Mouse (Mus musculus): Measurements from ENCODE around the gene Tex46. TPM values are rescaled to one million over a fixed set of nuclear protein-coding genes. Genes with fewer than 3 reads are reported as not detected.
A peak's percentile ranks its signal among the peaks of the same experiment; 100 is the strongest.

Gene Tex46
- not detected in 2 replicates for polyA plus RNA-seq (2012; rRNA removed)

DNA sequence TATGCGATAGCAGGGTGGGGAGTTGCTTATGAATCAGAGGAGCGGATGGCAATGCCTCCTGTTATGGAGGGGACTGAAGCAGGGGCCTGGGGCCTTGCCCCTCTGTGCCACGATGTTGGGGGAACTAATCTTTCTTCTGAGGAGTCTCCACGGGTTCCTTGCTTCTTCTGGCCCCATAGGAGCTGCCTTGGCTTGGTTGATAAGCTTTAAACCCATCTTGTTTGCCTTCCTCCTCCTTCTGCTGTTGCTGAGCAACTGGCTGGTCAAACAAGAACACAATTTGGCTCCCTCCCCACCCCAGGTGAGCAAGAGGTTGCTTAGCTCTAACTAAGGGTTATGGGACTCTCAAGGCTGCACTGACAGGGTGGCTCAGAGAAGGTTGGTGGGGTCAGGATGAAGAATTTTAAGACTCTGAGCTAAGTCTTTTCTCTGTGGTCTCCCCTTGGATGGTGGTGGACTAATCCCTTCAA is at the start of gene Tex46:
TSS of gene Tex46 (plus strand) at position 51 of the 470 bp plus-strand sequence.
- no peak for DNase-seq (ENCODE audit: low spot score)

DNA sequence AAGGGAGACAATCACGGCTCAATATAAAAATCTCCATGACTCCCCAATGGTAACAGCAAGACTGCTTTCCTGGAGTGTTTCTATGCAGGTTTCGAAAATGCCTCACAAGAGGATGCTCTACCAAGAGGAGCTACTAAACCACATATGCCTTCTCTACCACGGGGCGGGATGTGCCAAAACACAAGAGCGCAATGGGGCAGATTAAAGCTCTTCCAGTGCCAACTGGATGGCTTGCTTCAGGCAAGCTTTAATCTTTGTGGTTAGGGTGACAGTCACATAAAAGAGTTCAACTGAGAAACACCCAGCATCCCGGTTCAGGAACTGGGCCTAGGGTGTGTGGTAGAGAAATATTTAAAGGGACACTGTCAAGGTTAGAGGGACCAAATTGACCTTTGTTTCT is 47.5 kb upstream of the Tex46 start:
- DNase-seq (ENCODE audit: low spot score) = no peak

DNA sequence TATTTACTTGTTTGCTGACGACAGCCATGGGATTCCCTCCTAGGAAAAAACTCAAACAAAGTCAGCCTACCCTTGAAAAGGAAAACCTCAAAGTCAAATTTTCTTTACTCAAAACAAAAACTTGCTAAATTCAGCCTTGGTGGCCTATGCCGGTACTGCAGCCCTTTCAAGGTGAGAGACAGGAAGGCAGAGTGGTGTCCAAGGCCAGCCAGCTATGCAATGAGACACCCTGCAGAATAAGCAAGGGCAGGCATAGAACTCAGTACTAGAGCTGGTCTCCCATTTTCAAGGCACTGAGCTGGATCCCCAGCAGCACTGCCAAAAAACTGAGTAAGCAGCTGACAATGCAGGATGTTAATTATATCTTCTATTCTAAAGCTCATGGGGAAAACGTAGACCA is 41.6 kb upstream of the Tex46 start:
- DNase-seq (ENCODE audit: low spot score) = no peak

DNA sequence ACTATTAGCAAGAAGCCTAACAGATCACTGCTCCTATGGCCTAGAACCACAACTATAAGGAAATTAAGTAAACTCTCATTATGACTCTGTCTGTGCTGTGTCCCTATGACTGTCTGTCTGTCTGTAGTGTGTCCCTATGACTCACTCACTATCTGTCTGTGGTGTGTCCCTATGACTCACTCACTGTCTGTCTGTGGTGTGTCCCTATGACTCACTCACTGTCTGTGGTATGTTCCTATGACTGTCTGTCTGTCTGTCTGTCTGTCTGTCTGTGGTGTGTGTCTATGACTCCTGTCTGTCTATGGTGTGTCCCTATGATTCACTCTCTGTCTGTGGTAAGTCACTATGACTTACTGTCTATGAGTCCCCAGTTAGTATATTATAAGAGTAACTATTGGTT is 40.2 kb upstream of the Tex46 start:
- DNase-seq (ENCODE audit: low spot score) = no peak

DNA sequence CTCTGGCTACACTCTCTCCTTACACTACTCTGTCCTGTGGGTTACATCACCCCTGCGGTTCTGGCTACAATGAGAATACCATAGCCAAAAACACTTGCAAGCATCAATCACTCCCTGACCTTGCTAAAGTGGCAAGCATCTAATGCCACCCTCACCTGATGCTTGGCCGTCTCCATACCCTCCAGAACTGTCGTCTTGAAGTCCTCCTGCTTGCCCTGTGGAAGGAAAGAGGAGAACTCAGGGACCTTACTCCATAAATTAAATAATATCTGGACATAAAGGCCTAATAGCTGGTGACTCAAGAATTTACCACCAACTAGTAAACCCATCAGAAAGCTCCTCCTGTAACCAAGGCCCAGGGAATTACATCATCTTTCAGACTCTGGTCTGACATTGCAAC is 28.4 kb upstream of the Tex46 start:
- DNase-seq (ENCODE audit: low spot score) = no peak

DNA sequence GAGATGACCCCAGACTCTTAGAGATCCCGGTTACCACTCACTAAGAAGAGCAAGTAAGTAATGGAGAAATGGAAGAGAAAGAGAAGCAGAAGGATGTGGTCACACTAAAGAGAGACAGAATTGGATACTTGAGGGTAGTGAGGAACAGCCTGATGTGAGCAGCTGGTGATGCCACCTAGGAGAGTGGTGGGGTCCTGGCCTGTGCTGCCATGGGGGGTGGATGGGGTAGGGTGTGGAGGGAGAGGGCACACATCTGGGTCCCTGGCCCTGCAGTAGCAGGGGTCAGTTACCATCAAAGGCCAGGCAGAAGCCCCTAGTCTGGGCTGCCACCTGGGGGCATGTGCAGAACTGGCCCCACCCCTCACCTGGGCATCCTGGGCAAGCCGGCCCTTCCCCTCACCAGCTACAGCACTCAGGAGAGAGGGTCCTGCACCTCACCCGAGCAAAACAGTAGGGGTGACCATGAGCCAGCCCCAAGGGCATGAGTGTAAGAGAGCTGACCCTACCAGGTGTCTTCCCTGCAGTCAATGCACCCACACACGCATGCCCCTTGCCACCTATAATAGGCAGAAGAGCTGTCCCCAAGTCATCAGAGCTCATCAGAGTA is 22.9 kb upstream of the Tex46 start:
- no peak for DNase-seq (ENCODE audit: low spot score)

DNA sequence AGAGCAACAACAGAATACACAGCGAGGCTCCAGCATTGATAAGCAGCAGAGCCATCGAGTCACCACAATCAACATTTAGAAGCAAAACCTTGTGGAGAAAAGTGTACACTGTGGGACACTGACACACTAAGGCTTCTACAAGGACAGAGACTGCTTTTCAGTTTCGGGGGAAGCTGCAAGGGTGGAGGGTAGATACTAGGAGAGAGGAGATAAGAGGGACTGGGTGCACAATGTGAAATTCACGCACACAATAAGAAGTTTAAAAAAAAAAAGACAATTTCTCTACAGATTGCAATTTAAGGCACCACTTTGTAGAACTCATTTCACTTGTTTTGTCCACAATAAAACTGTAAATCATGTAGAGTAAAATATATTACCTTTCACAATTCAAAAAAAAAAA is 22.2 kb upstream of the Tex46 start:
- no peak for DNase-seq (ENCODE audit: low spot score)

DNA sequence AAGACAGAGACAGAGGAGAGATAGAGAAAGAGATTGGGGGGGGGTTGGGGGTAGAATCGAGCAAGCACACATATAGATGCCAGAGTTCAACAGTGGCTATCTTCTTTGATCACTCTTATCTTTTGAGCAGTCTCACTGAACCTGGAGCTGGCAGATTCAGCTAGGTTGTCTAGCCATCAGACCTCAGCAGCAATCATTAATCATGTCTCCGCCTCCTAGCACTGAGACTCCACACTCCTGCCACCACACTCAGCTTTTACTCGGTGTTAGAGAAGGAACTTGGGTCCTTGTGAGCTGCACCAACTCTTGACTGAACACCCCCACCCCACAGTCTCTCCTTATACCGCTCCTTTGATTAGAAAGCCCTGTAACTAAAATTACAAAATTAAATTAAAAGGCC is 18.1 kb upstream of the Tex46 start:
- no peak for DNase-seq (ENCODE audit: low spot score)

DNA sequence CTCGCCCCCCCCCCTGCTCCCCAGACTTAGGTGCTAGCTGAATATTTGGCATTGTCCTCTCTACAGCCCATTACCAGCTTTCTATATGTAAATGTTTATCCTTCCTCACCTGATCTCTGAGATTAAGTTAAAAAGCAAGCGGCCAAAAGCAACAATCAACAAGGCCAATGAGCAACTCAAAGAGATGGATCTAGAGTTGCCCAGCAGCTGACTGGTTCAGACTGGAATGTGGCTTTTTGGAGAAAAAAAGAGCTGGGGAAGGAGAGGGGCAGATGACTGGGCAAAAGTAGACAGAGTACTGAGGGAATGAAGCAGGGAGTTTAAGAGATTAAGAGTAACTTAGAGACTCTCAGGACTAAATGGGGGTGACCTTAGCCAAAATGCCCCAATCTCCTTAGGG is 16.2 kb upstream of the Tex46 start:
- DNase-seq (ENCODE audit: low spot score) = no peak

DNA sequence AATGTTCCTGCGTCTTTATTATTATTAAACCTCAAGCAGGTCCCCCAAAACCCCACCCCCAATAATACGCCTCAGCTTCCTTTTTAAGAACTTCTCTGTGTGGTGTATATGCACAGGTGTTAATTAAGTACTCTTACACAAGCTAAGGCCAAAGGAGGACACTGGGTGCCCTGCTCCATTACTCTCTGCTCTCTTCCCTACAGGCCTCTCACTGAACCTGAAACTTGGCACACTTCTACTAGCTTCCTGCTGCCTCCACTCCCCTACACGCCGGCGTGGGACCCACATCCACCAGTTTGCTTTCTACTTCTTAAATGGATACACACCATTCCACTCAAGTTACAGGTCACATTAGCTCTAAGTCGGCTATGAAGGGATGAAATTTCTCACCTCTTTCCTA is 15.0 kb upstream of the Tex46 start:
- no peak for DNase-seq (ENCODE audit: low spot score)

DNA sequence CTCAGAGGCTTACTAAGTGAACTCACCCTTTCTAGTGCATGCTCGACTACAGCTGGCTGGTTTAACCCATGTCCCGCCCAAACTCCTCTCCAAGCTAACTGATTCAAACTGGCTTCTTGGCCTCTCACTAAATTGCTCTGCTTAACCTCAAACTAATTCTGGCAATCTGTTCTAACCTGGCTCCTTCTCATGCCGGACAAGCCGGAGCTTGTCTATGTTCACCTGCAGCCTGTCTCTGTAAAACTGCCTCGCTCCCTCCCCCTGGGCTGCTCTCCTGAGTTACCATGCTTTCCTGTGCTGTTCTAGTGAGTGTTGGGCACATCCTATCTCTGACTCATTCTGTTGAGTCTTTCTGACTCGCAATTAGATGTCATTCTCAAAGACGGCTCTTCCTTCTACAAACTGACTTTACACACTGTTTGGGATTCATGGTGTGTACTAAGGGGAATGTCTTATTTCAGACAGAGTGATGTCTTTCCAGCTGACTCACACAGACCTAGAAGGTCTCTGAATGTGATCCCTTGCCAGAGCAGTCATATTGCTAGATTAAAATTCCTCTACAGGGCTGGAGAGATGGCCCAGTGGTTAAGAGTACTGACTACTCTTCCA is 11.9 kb upstream of the Tex46 start:
- DNase-seq (ENCODE audit: low spot score) = no peak

DNA sequence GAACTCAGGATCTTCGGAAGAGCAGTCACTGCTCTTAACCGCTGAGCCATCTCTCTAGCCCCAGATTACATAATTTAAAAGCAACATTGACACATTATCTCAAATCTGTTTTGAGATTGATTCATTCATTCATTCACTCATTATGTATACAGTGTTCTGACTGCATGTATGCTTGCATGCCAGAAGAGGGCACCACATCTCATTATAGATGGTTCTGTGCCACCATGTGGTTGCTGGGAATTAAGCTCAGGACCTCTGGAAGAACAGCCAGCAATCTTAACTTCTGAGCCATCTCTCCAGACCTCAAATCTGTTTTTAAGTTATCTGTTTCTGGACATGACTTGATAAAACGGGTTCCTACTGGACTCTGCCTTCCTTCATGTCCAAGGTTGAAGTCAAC is 10.4 kb upstream of the Tex46 start:
- no peak for DNase-seq (ENCODE audit: low spot score)

DNA sequence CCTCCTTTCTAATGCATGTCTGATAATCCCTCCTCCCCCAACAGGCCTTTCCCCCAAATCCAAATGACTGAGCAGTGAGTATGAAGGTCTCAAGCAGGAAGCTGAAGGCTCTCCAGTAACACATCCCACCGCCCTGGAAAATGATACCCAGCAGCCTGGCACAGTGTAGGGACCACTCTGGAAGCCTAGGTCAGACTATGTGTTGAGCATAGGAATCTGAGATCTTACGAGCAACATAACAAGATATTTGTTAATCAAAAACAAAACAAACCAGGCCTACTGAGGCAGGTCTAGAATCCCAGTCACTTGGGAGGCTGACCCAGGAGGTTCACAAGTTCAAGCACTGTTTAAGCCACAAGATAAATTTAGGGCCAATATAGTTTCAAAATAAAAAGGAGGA is 9.7 kb upstream of the Tex46 start:
- no peak for DNase-seq (ENCODE audit: low spot score)

DNA sequence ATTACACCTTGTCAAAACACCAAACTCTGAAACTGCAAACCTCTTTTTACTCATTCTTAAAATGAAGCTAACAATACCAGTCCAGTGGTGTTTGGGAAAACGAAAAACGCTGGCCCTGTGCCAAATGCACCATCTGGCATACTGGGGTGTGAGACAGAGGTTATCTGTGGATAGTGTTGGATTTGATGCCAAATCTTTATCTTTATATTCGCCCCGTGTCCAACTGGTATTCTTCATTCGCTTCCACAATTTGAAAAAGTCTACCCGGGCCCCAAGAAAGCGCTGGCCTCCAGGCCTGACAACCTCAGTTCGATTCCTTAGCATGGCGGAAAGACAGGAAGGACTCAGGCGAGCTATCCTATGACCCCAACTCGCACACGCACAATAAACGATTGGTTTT is 8.8 kb upstream of the Tex46 start:
- DNase-seq (ENCODE audit: low spot score) = peak; percentile 33

DNA sequence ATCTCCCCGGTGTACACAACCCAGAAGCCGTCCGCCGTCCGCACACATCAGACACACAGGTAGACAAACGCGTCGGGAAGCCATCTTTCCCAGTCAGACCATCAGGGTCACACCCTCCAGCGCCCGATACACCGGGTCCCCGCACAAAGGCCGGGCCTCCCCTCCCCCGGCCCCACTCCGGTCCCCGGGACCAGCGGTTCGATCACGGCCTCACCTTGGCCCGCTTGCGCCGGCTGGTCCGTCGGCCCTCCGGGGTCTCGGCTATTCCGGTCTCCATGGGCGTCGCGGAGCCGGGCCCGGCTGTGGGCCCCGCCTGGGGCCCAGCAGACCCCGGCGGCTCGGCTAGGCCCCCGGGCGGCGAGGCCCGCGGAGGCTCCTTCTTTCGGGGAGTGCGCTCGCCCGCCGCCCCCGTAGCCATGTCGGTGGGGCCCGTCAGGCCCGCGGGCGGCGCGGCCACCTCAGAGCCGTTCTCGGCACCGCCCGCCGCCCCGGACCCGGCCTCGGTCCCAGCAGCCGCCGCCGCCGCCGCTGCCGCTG is 8.2 kb upstream of the Tex46 start:
- peak; percentile 55 for DNase-seq (ENCODE audit: low spot score)

DNA sequence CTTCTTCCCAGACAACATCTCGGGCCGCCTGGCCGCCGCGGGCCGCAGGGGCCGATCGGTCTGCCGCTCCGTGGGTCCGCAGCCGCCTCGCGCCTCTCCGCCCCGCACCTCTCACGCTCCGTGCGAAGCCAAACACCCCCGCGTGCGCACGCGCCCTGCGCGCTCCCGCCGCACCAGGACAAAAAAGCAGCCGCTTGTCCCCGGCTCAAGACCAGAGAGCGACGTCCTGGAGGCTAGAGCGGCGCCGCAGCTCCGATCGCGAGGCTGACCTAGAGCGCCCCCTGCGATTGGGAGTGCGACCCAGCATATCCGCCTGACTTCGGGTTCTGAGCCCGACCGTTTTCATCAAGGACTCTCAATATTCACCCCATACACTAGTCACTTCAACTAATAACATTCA is 7.7 kb upstream of the Tex46 start, which contains the start of gene Kdm1a:
TSS of gene Kdm1a (minus strand) at position 156 of the 400 bp plus-strand sequence.
- DNase-seq (ENCODE audit: low spot score) = peak; percentile 92

DNA sequence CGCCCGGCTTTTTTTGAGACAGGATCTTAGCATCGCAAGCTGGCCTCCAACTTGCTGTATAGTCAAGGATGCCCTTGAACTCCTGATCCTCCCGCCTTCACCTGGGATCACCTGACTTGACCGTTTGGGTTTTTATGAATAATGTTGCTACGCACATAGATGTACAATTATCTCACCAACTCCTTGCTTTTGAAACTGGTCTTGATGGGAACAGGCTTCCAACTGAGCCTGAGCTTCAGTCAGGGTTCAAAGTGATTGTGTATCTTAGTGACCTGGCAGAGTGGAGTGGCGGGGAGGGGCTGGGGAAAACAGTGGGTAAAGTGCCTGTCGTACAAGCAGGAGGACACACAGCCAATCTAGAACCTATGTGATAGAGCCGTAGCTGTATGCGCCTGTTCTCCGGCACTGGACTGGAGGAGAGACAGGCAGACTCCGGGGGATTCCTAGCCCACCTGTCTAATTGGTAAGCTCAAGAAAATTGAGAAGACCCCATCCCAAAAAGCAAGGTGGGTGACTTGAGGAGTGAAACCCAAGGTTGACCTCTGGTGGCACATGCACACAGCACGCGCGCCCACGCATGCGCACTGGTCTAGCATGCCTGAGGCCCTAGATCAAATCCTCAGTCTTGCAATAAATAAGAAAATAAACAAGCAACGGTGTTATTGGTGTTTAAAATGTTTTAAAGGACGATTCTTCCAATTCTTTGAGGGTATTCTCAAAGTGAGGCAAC is 4.3 kb upstream of the Tex46 start:
- DNase-seq (ENCODE audit: low spot score) = no peak

DNA sequence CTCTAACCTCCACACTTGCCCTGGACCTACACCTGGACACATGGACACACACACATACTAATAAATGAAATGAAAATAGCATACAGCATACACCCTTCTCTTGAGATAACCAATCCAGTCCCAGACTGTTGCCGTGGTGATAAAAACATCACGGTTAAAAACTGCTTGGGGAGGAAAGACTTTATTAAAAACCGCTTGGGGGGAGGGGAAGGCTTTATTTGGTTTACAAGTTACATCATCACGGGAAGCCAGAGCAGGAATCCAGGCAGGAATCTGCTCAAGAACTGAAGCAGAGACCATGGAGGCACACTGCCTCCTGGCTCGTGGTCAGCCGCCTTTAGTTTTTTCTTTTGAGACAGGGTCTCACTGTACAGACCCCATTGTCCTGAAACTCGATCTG is 3.4 kb downstream of the Tex46 start:
- DNase-seq (ENCODE audit: low spot score) = no peak

DNA sequence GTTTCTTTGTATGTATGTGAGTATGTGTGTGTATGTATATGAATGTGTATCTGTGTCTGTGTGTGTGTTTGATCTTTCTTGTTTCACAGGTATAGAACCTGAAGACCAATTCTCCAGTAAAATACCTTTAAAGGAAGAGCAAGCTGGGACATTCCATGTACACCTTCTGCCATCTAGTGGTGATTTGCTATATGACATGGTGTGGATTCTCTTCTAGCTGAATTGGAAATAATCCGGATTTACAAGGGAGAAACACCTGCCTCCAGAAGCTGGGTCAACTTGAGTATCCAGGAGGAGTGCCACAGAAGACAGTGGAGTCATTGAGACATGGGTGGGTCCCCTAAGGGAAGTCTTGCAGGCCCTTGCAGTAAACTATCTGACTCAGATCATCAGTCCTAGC is 11.1 kb downstream of the Tex46 start:
- DNase-seq (ENCODE audit: low spot score) = no peak

DNA sequence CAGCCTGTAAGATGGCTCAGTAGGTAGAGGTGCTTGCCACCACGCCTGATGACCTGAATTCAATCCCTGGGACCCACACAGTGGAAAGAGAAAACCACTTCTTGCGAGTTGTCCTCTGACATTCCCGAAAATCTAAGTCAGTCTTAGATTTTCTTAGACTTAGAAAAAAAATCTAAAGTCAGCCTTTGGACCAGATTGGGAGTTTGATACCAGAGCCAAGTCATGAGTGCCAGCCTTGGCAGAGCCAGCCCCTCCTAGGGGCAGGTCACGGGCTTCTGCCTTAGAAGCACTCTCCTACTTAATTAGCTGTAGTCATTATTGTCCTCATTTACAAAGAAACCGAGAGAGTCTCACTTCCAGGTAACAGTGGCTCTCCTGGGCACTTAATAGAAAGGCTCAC is 11.7 kb downstream of the Tex46 start:
- no peak for DNase-seq (ENCODE audit: low spot score)

DNA sequence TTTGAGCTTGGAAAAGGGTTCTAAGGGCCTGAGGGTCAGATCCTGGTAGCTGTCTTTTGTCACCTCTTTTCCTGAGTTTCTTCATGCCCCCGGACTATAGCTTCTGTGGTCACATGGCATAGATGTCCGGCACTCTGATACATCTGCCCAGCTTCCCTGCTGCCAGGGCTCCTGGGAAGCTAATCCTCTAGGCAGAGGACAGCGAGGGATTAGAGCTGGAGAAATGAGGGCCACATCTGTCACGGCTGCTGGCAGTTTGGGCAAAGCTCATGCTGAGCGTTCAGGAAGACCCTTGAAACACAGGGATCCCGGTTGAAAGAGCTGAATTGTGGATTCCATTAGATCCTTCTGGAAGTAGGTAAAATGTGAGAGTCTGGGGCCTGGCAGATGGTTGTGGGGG is 12.2 kb downstream of the Tex46 start, which contains the start of gene Lactbl1:
TSS of gene Lactbl1 (plus strand) at position 234 of the 400 bp plus-strand sequence.
- DNase-seq (ENCODE audit: low spot score) = no peak

DNA sequence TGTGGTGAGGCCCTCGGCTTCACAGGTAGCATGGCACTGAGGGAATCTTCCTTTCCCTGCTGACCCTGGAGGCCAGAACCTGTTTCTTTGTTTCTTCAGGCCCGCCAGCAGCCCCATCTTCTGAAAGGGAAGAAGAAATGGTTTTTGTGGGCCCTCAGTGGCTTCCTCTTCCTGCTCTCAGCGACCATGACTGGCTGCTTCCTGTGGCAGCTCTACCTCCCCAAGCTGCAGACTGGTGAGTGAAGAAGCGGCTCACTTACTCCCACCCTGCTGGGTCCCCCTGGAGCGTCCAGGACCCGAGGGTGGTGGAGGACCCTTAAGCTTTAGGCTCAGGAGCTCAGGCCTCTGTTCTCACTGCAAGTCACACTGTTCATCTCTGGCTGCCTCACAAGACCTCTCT is 16.4 kb downstream of the Tex46 start:
- no peak for DNase-seq (ENCODE audit: low spot score)

All from urinary bladder, adult 2 months (tissue).